Mouse (Mus musculus) MEL (cell line): ENCODE data around the gene C1qc. TPM values are rescaled to one million over a fixed set of nuclear protein-coding genes. Genes with fewer than 3 reads are reported as not detected.

ENCODE experiments used
- DNase-seq: peaks from one replicate; pipeline ENCODE4 v3.0.0; 2011; ENCODE audit warnings: low read depth, low spot score
- H3K27ac ChIP-seq: 2 replicates; pipeline ENCODE4 v1.5.1; 2012; ENCODE audit warnings: low read depth, mild to moderate bottlenecking, control low read depth, low read length, moderate library complexity; ENCODE audit not compliant: control insufficient read depth
- H3K27me3 ChIP-seq, 2 experiments: fragments of 150-350 bp in 1 of 2; sonication (generic) in 1 of 2; 2 replicates each; pipeline ENCODE4 v1.6.1; 2012; ENCODE audit warnings: low read length in 2 of 2, mild to moderate bottlenecking in 2 of 2, improper control_type of control experiment in 1 of 2, moderate library complexity in 1 of 2; ENCODE audit not compliant: insufficient read depth in 2 of 2, control insufficient read depth in 1 of 2
- H3K36me3 ChIP-seq, 2 experiments: 2 replicates each; pipeline ENCODE4 v1.6.1; 2012 to 2014; ENCODE audit warnings: low read length in 2 of 2, improper control_type of control experiment in 1 of 2, inconsistent platforms in 1 of 2, mild to moderate bottlenecking in 1 of 2; ENCODE audit not compliant: insufficient read depth in 2 of 2, control insufficient read depth in 1 of 2
- H3K4me1 ChIP-seq, 2 experiments: fragments of 150-350 bp in 1 of 2; sonication (generic) in 1 of 2; 2 replicates each; pipeline ENCODE4 v1.6.1; 2012; ENCODE audit warnings: low read length in 2 of 2, improper control_type of control experiment in 1 of 2, mild to moderate bottlenecking in 1 of 2; ENCODE audit not compliant: insufficient read depth in 2 of 2, control insufficient read depth in 1 of 2
- H3K4me3 ChIP-seq, 2 experiments: fragments of 150-350 bp in 1 of 2; sonication (generic) in 1 of 2; 2 replicates each; pipeline ENCODE4 v1.5.1; 2012; ENCODE audit warnings: low read depth in 2 of 2, low read length in 2 of 2, mild to moderate bottlenecking in 2 of 2, moderate library complexity in 2 of 2, control low read depth in 1 of 2, improper control_type of control experiment in 1 of 2; ENCODE audit not compliant: control insufficient read depth in 1 of 2, insufficient read depth in 1 of 2
- H3K79me2 ChIP-seq: 2 replicates; pipeline ENCODE4 v1.6.1; 2012; ENCODE audit warnings: mild to moderate bottlenecking, low read length, moderate library complexity; ENCODE audit not compliant: control insufficient read depth, poor library complexity, insufficient read depth
- H3K9ac ChIP-seq: 2 replicates; pipeline ENCODE4 v1.6.1; 2012; ENCODE audit warnings: low read depth, mild to moderate bottlenecking, control low read depth, low read length, moderate library complexity; ENCODE audit not compliant: control insufficient read depth, poor library complexity, severe bottlenecking
- H3K9me3 ChIP-seq: fragments of 150-350 bp; sonication (generic); replicated peaks from 2 replicates; pipeline ENCODE4 v1.6.1; 2012; ENCODE audit warnings: mild to moderate bottlenecking, low read length, improper control_type of control experiment, moderate library complexity; ENCODE audit not compliant: insufficient read depth
- BHLHE40 ChIP-seq: IDR thresholded peaks from 2 replicates; pipeline ENCODE4 v1.6.1; 2012; ENCODE audit warnings: low read depth, mild to moderate bottlenecking, inconsistent platforms, low read length, improper control_type of control experiment, borderline replicate concordance
- CHD1 ChIP-seq: IDR thresholded peaks from 2 replicates; pipeline ENCODE4 v1.6.1; 2012; ENCODE audit warnings: low read depth, mild to moderate bottlenecking, inconsistent platforms, low read length, improper control_type of control experiment
- E2F4 ChIP-seq: IDR thresholded peaks from 2 replicates; pipeline ENCODE4 v1.6.1; 2011; ENCODE audit warnings: low read depth, low read length, improper control_type of control experiment, borderline replicate concordance
- ELF1 ChIP-seq: IDR thresholded peaks from 2 replicates; pipeline ENCODE4 v1.6.1; 2014; ENCODE audit warnings: low read depth, mild to moderate bottlenecking, inconsistent platforms, low read length, improper control_type of control experiment, moderate library complexity
- EP300 ChIP-seq, 2 experiments: IDR thresholded peaks; 2 replicates each; pipeline ENCODE4 v1.6.1; 2011; ENCODE audit warnings: improper control_type of control experiment in 2 of 2, low read length in 2 of 2, low read depth in 1 of 2, mild to moderate bottlenecking in 1 of 2
- ETS1 ChIP-seq: IDR thresholded peaks from 2 replicates; pipeline ENCODE4 v1.6.1; 2012; ENCODE audit warnings: low read depth, mild to moderate bottlenecking, inconsistent platforms, low read length, improper control_type of control experiment, moderate library complexity
- GABPA ChIP-seq: IDR thresholded peaks from 2 replicates; pipeline ENCODE4 v1.6.1; 2012; ENCODE audit warnings: low read depth, mild to moderate bottlenecking, inconsistent platforms, low read length, improper control_type of control experiment, moderate library complexity
- GATA1 ChIP-seq: IDR thresholded peaks from 2 replicates; pipeline ENCODE4 v1.6.1; 2011; ENCODE audit warnings: low read depth, low read length, improper control_type of control experiment
- HCFC1 ChIP-seq: IDR thresholded peaks from 2 replicates; pipeline ENCODE4 v1.6.1; 2012; ENCODE audit warnings: low read depth, mild to moderate bottlenecking, inconsistent platforms, low read length, improper control_type of control experiment, moderate library complexity
- MAZ ChIP-seq: IDR thresholded peaks from 2 replicates; pipeline ENCODE4 v1.6.1; 2012; ENCODE audit warnings: low read depth, mild to moderate bottlenecking, inconsistent platforms, low read length, improper control_type of control experiment
- MEF2A ChIP-seq: IDR thresholded peaks from 2 replicates; pipeline ENCODE4 v1.6.1; 2014; ENCODE audit warnings: low read depth, mild to moderate bottlenecking, inconsistent platforms, low read length, improper control_type of control experiment; ENCODE audit not compliant: poor library complexity, insufficient replicate concordance, severe bottlenecking; ENCODE audit errors: extremely low read depth
- MXI1 ChIP-seq: IDR thresholded peaks from 2 replicates; pipeline ENCODE4 v1.6.1; 2011; ENCODE audit warnings: mild to moderate bottlenecking, low read depth, low read length, improper control_type of control experiment
- NRF1 ChIP-seq: IDR thresholded peaks from 2 replicates; pipeline ENCODE4 v1.6.1; 2014; ENCODE audit warnings: low read depth, mild to moderate bottlenecking, inconsistent platforms, low read length, improper control_type of control experiment, moderate library complexity; ENCODE audit not compliant: poor library complexity, insufficient read depth, severe bottlenecking
- POLR2A ChIP-seq, 2 experiments: IDR thresholded peaks; 2 replicates each; pipeline ENCODE4 v1.6.1; 2011 to 2012; ENCODE audit warnings: low read length in 2 of 2, mild to moderate bottlenecking in 2 of 2, control low read depth in 1 of 2, improper control_type of control experiment in 1 of 2, low read depth in 1 of 2, moderate library complexity in 1 of 2; ENCODE audit not compliant: control insufficient read depth in 1 of 2, insufficient read depth in 1 of 2, poor library complexity in 1 of 2
- POLR2AphosphoS2 ChIP-seq: IDR thresholded peaks from 2 replicates; pipeline ENCODE4 v1.6.1; 2011; ENCODE audit warnings: low read length, improper control_type of control experiment
- RAD21 ChIP-seq: IDR thresholded peaks from 2 replicates; pipeline ENCODE4 v1.6.1; 2011; ENCODE audit warnings: mild to moderate bottlenecking, low read depth, low read length, improper control_type of control experiment
- RCOR1 ChIP-seq: IDR thresholded peaks from 2 replicates; pipeline ENCODE4 v1.6.1; 2012; ENCODE audit warnings: low read depth, mild to moderate bottlenecking, inconsistent platforms, low read length, improper control_type of control experiment
- SIN3A ChIP-seq: IDR thresholded peaks from 2 replicates; pipeline ENCODE4 v1.6.1; 2012; ENCODE audit warnings: low read length, improper control_type of control experiment, inconsistent platforms
- SMC3 ChIP-seq: IDR thresholded peaks from 2 replicates; pipeline ENCODE4 v1.6.1; 2011; ENCODE audit warnings: low read depth, low read length, improper control_type of control experiment
- TBP ChIP-seq: IDR thresholded peaks from 2 replicates; pipeline ENCODE4 v1.8.0; 2011; ENCODE audit warnings: low read depth, low read length, improper control_type of control experiment
- TCF12 ChIP-seq: IDR thresholded peaks from 2 replicates; pipeline ENCODE4 v1.6.1; 2014; ENCODE audit warnings: low read depth, mild to moderate bottlenecking, inconsistent platforms, low read length, improper control_type of control experiment, moderate library complexity
- USF1 ChIP-seq: IDR thresholded peaks from 2 replicates; pipeline ENCODE4 v1.6.1; 2014; ENCODE audit warnings: low read depth, mild to moderate bottlenecking, inconsistent platforms, low read length, improper control_type of control experiment, moderate library complexity
- ZC3H11A ChIP-seq: IDR thresholded peaks from 2 replicates; pipeline ENCODE4 v1.6.1; 2012; ENCODE audit warnings: low read depth, mild to moderate bottlenecking, inconsistent platforms, low read length, improper control_type of control experiment
- ZKSCAN1 ChIP-seq: IDR thresholded peaks from 2 replicates; pipeline ENCODE4 v1.6.1; 2012; ENCODE audit warnings: low read depth, mild to moderate bottlenecking, inconsistent platforms, low read length, improper control_type of control experiment, moderate library complexity
- ZMIZ1 ChIP-seq: IDR thresholded peaks from 2 replicates; pipeline ENCODE4 v1.6.1; 2012; ENCODE audit warnings: low read depth, mild to moderate bottlenecking, inconsistent platforms, low read length, improper control_type of control experiment, moderate library complexity
- ZNF384 ChIP-seq: IDR thresholded peaks from 2 replicates; pipeline ENCODE4 v1.6.1; 2012; ENCODE audit warnings: low read depth, mild to moderate bottlenecking, inconsistent platforms, low read length, improper control_type of control experiment
- polyA plus RNA-seq, 2 experiments: library from polyadenylated mRNA; stranded (reverse) in 1 of 2; unstranded in 1 of 2; fragments of >175 nt in 1 of 2; fragments of >200 nt in 1 of 2; gene quantifications; 2 replicates each; pipeline versions ENCODE4 v1.2.1 to v1.2.4; 2012; ENCODE audit warnings: low replicate concordance in 2 of 2, low read depth in 1 of 2; ENCODE audit not compliant: insufficient read length in 2 of 2, insufficient read depth in 1 of 2, missing spikeins in 1 of 2
- total RNA-seq: library from RNA; depleted of rRNA; stranded (reverse); fragments of 300-350 nt; gene quantifications from 2 replicates; pipeline ENCODE4 v1.2.3, GENCODE M21; 2012

Gene C1qc
- total and polyA plus RNA-seq, 3 experiments, result not detected

DNA sequence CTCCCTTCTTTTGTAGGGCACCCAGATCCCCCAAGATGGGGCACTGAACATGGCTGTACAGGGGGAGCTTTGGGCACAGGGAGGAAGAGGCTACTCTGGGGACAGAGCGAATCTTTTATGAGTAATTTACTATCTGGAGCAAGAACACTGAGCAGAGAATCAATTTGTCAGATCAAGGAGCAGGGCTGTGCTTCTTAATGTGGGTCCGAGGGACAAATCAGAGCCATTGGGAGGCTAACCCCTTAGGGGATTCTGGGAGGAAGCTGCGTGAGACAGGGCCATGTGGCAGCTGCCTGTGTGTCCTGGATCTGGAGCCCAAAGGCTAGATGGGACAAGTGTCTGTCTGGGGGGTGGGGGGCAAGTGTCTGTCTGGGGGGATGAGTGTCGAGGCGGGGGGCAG, 27.3 kb downstream of the C1qc start:
- Histone ChIP-seq H3K36me3 (no peaks in the 10 kb centered on the region), H3K4me3 (no peak overlapping the region), H3K9me3 (no peaks in the 10 kb centered on the region), H3K27ac (no peak overlapping the region), H3K9ac (no peak overlapping the region), H3K27me3 (no peaks in the 10 kb centered on the region), H3K79me2 (no peaks in the 10 kb centered on the region), H3K4me1 (no peaks in the 10 kb centered on the region)
- no peak for DNase-seq
- TF ChIP-seq GATA1 (no peak), MEF2A (no peak), TCF12 (no peak), POLR2AphosphoS2 (no peak), CHD1 (no peak), TBP (no peak), GABPA (no peak), HCFC1 (no peak), ELF1 (no peak), NRF1 (no peak), SIN3A (no peak), ETS1 (no peak), ZNF384 (no peak), ZC3H11A (no peak), ZKSCAN1 (no peak)

DNA sequence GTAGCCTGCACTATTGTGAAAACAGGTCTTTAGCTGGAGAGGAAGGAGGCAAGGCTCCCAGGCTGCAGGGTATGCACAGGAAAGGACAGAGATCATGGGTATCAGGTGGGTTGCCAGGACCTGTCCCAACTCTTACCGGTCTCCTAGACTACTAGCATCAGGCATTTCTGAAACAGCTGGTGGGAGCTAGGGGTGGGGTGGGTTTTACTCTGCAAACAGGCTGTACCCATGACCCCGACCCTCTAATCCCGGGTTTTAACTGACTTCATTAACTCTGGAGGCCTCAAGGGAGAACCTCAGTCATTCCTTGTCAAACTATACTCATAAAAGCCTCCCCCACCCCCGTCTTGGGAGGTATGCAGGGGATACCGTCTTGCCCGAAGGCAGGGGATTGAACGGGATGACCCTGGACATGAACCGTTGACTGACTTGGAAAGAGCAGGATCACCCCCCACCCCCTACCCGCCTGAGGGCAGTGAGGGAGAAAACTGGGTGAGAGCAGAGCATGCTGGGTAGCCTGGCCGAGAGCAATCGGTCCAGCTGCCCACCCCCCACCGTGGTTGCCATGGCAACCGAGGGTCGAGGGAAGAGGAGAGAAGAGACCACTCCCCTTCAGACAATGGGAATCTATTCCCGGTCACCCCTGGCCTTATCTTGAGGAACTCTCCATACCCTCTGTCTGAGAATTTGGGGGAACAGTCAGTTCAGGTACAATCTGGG, 28.0 kb downstream of the C1qc start:
- no peak overlapping the region for H3K27ac ChIP-seq
- H3K4me3 ChIP-seq, result no peak overlapping the region
- no peaks in the 10 kb centered on the region for H3K79me2 ChIP-seq
- no peaks in the 10 kb centered on the region for H3K27me3 ChIP-seq
- H3K36me3 ChIP-seq, result no peaks in the 10 kb centered on the region
- H3K9me3 ChIP-seq, result no peaks in the 10 kb centered on the region
- no peaks in the 10 kb centered on the region for H3K4me1 ChIP-seq
- DNase-seq, result no peak
- no peak overlapping the region for H3K9ac ChIP-seq
- TF ChIP-seq ZMIZ1, result no peak
- no peak for TF ChIP-seq ETS1
- no peak for TF ChIP-seq SMC3
- TF ChIP-seq RCOR1, result no peak
- TF ChIP-seq RAD21, result no peak
- TF ChIP-seq POLR2A (IDR thresholded peaks at IDR 0.05; ENCODE audit: control insufficient read depth in 1 of 2, insufficient read depth in 1 of 2, low read depth in 1 of 2, low read length in 2 of 2, poor library complexity in 1 of 2), result no peak
- TF ChIP-seq E2F4, result no peak
- no peak for TF ChIP-seq MEF2A
- no peak for TF ChIP-seq USF1
- TF ChIP-seq TBP, result no peak
- TF ChIP-seq GABPA, result no peak
- TF ChIP-seq MXI1, result no peak
- no peak for TF ChIP-seq MAZ
- TF ChIP-seq EP300 (IDR thresholded peaks at IDR 0.05; ENCODE audit: low read depth in 1 of 2, low read length in 2 of 2), result no peak
- TF ChIP-seq BHLHE40, result no peak
- no peak for TF ChIP-seq POLR2AphosphoS2
